Comparison of ENCODE assay signal across 24 mouse cellular contexts in the genomic region with DNA sequence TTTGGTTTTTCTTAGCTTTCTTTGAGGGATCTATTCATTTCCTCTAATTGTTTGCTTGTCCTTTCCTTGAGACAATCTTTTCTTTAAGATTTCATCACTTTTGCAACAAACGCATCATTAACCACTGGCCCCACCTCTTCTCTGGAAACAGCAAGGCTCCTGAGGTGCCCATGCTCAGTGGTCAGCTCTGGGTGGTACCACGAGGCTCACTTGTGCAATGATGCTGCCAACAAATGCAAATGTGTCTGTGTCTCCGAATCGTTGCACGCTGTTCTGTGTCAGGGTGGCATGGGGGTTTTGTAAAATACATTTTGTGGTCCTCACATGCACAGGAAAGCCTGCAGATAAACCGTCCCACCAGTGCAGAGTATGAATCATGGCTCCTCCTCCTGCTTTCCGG.
A peak's percentile ranks its signal among the peaks of the same experiment; 100 is the strongest.
DNase-seq lines count a peak whose midpoint lies in the region; ATAC-seq lines count a peak whose summit lies in the region.
"Had no signal": no experiment of that assay in that cellular context is flagged by ENCODE, and none has a peak within 500 bp of the region (broad histone marks: within the 10 kb centered on the region; RNA-seq: fewer than 3 reads in every experiment).

No protein-coding gene starts in this region.

- no peak for ATAC-seq in midbrain, embryonic 11.5 days (ENCODE audit: low FRiP score)
- ATAC-seq in midbrain, embryonic 14.5 days (ENCODE audit: low FRiP score, low TSS enrichment): no peak
- ATAC-seq in common myeloid progenitor, adult 5-6 weeks (replicated peaks; ENCODE audit: low read depth, poor library complexity, severe bottlenecking): 0 out of 2 replicates have a peak, but pooled peaks have one; percentile 22
- peak; percentile 57 for ATAC-seq in megakaryocyte progenitor cell, adult 5-6 weeks (replicated peaks; ENCODE audit: poor library complexity)
- ATAC-seq: activated CD4-positive, CD25-positive, alpha-beta regulatory T cell, adult 4 months; forebrain, embryonic 14.5 days; forebrain, postnatal 0 days had no signal

- H3K36me3 ChIP-seq in midbrain, embryonic 11.5 days (ENCODE audit: control insufficient read depth, insufficient read depth, low read length): no peaks in the 10 kb centered on the region
- no peaks in the 10 kb centered on the region for H3K36me3 ChIP-seq in midbrain, embryonic 14.5 days (ENCODE audit: control insufficient read depth, insufficient read depth, low read length)
- H3K36me3 ChIP-seq: embryonic facial prominence, embryonic 12.5 days; embryonic facial prominence, embryonic 15.5 days; G1E; hindbrain, embryonic 12.5 days; hindbrain, embryonic 15.5 days had no signal

- H3K9ac ChIP-seq in midbrain, embryonic 11.5 days (ENCODE audit: low read length): no peak overlapping the region
- H3K9ac ChIP-seq in midbrain, embryonic 14.5 days (replicated peaks; ENCODE audit: low read length): no peak overlapping the region
- H3K9ac ChIP-seq: embryonic facial prominence, embryonic 12.5 days; embryonic facial prominence, embryonic 15.5 days; forebrain, postnatal 0 days; hindbrain, embryonic 12.5 days; hindbrain, embryonic 15.5 days had no signal

- H3K27ac ChIP-seq in midbrain, embryonic 11.5 days (ENCODE audit: low read depth, low read length): no peak overlapping the region
- no peak overlapping the region for H3K27ac ChIP-seq in midbrain, embryonic 14.5 days (replicated peaks; ENCODE audit: low read depth, low read length)
- H3K27ac ChIP-seq: embryonic facial prominence, embryonic 12.5 days; embryonic facial prominence, embryonic 15.5 days; gastrocnemius, adult 2 months; heart, adult 2 months; hindbrain, embryonic 12.5 days; hindbrain, embryonic 15.5 days had no signal

- H3K4me2 ChIP-seq in midbrain, embryonic 11.5 days: no peak overlapping the region
- H3K4me2 ChIP-seq in midbrain, embryonic 14.5 days (ENCODE audit: low read length): no peak overlapping the region
- H3K4me2 ChIP-seq: embryonic facial prominence, embryonic 12.5 days; embryonic facial prominence, embryonic 15.5 days; heart, embryonic 11.5 days; hindbrain, embryonic 12.5 days; hindbrain, embryonic 15.5 days had no signal

- 87% methylated on average over 7 of the region's 7 CpGs for WGBS in midbrain, embryonic 11.5 days
- 90% methylated on average over 7 of the region's 7 CpGs for WGBS in midbrain, embryonic 14.5 days

- no peaks in the 10 kb centered on the region for H3K9me3 ChIP-seq in midbrain, embryonic 11.5 days (ENCODE audit: control insufficient read depth, low read length)
- no peaks in the 10 kb centered on the region for H3K9me3 ChIP-seq in midbrain, embryonic 14.5 days (ENCODE audit: control insufficient read depth, low read length)
- H3K9me3 ChIP-seq: embryonic facial prominence, embryonic 12.5 days; embryonic facial prominence, embryonic 15.5 days; G1E; hindbrain, embryonic 12.5 days; hindbrain, embryonic 15.5 days had no signal

- no peaks in the 10 kb centered on the region for H3K27me3 ChIP-seq in midbrain, embryonic 11.5 days (ENCODE audit: control insufficient read depth, insufficient read depth, low read length)
- no peaks in the 10 kb centered on the region for H3K27me3 ChIP-seq in midbrain, embryonic 14.5 days (ENCODE audit: control insufficient read depth, insufficient read depth, low read length)
- H3K27me3 ChIP-seq: CH12.LX; embryonic facial prominence, embryonic 12.5 days; embryonic facial prominence, embryonic 15.5 days; hindbrain, embryonic 12.5 days; hindbrain, embryonic 15.5 days had no signal

- H3K4me3 ChIP-seq in midbrain, embryonic 11.5 days (ENCODE audit: low read depth, low read length): no peak overlapping the region
- H3K4me3 ChIP-seq in midbrain, embryonic 14.5 days (replicated peaks; ENCODE audit: low read depth, low read length): no peak overlapping the region
- H3K4me3 ChIP-seq: embryonic facial prominence, embryonic 12.5 days; embryonic facial prominence, embryonic 15.5 days; gastrocnemius, adult 2 months; heart, adult 2 months; hindbrain, embryonic 12.5 days; hindbrain, embryonic 15.5 days had no signal

- no peaks in the 10 kb centered on the region for H3K4me1 ChIP-seq in midbrain, embryonic 11.5 days (ENCODE audit: control insufficient read depth, insufficient read depth, low read length)
- no peaks in the 10 kb centered on the region for H3K4me1 ChIP-seq in midbrain, embryonic 14.5 days (ENCODE audit: control insufficient read depth, insufficient read depth, low read length)
- H3K4me1 ChIP-seq: embryonic facial prominence, embryonic 12.5 days; embryonic facial prominence, embryonic 15.5 days; hindbrain, embryonic 12.5 days; hindbrain, embryonic 15.5 days had no signal

- DNase-seq in midbrain, embryonic 11.5 days (ENCODE audit: low spot score, missing footprints): peak; percentile 31
- no peak for DNase-seq in midbrain, embryonic 14.5 days
- DNase-seq in lung, postnatal 4 days: no peak
- DNase-seq in B cell, adult 2 months: no peak
- DNase-seq: adrenal gland, adult 8-10 months; adrenal gland, postnatal 25 days; cerebellum, adult 18-20 months; cerebellum, adult 9-10 months; cerebellum, postnatal 14 days; forebrain, postnatal 0 days; gastrocnemius, adult 2 months; gastrocnemius, postnatal 14 days; heart, adult 2 months had no signal

Comparison
In these comparisons a context has a peak if more than half of its experiments do, and no peak if none do; other contexts are left out.
1. ATAC-seq: peak in common myeloid progenitor, adult 5-6 weeks (single experiment) and megakaryocyte progenitor cell, adult 5-6 weeks (single experiment); none in midbrain, embryonic 11.5 days (single experiment) and midbrain, embryonic 14.5 days (single experiment).